Mouse (Mus musculus) G1E (cell line): Measurements from ENCODE around the gene Strbp. TPM values are rescaled to one million over a fixed set of nuclear protein-coding genes. Genes with fewer than 3 reads are reported as not detected.
"Not testable (repeated sequence)": the region's sequence is repeated elsewhere in the genome, so short reads cannot be mapped to it uniquely, and the experiment has no call there.

ENCODE experiments used
- ATAC-seq: 2 replicates; pipeline ENCODE4 v1.8.0; 2016; ENCODE audit warnings: mild to moderate bottlenecking; ENCODE audit not compliant: insufficient number of reproducible peaks, poor library complexity, low FRiP score, severe bottlenecking; ENCODE audit errors: extremely low read depth
- DNase-seq: peaks from one replicate; pipeline ENCODE4 v3.0.0; 2012; ENCODE audit warnings: low spot score
- H3K27me3 ChIP-seq: 2 replicates; pipeline ENCODE4 v1.6.1; 2012; ENCODE audit warnings: mild to moderate bottlenecking, low read length, inconsistent platforms; ENCODE audit not compliant: insufficient read depth
- H3K36me3 ChIP-seq: replicated peaks from 2 replicates; pipeline ENCODE3; 2012; ENCODE audit warnings: mild to moderate bottlenecking, inconsistent platforms
- H3K4me1 ChIP-seq: 2 replicates; pipeline ENCODE4 v1.6.1; 2012; ENCODE audit warnings: low read depth, low read length, inconsistent platforms, mixed read lengths; ENCODE audit not compliant: insufficient read depth
- H3K4me3 ChIP-seq: 2 replicates; pipeline ENCODE4 v1.5.1; 2012; ENCODE audit warnings: low read depth, mild to moderate bottlenecking, inconsistent platforms, low read length, moderate library complexity, mixed read lengths
- H3K9me3 ChIP-seq: replicated peaks from 2 replicates; pipeline ENCODE4 v1.6.1; 2012; ENCODE audit warnings: inconsistent platforms
- CTCF ChIP-seq: IDR thresholded peaks from 2 replicates; pipeline ENCODE4 v1.5.1; 2012; ENCODE audit warnings: low read depth, low read length, inconsistent platforms, mixed read lengths
- GATA1 ChIP-seq: IDR thresholded peaks from 2 replicates; pipeline ENCODE4 v1.6.1; 2012; ENCODE audit warnings: borderline replicate concordance, low read length, inconsistent platforms, mixed read lengths
- GATA2 ChIP-seq: IDR thresholded peaks from 2 replicates; pipeline ENCODE4 v1.6.1; 2012; ENCODE audit warnings: low read depth, low read length, inconsistent platforms, borderline replicate concordance
- POLR2AphosphoS5 ChIP-seq: IDR thresholded peaks from 2 replicates; pipeline ENCODE4 v1.6.1; 2012; ENCODE audit warnings: low read depth, low read length, inconsistent platforms; ENCODE audit not compliant: insufficient replicate concordance
- TAL1 ChIP-seq: conservative IDR thresholded peaks from 2 replicates; pipeline ENCODE4 v1.6.1; 2012; ENCODE audit warnings: low read depth, low read length, inconsistent platforms, mixed read lengths
- polyA plus RNA-seq: library from polyadenylated mRNA; stranded (reverse); fragments of >175 nt; gene quantifications from 2 replicates; pipeline ENCODE4 v1.2.3, GENCODE M21; 2012
- total RNA-seq, 2 experiments: library from RNA; stranded (forward) in 1 of 2; stranded (reverse) in 1 of 2; fragments of 200-1000 nt in 1 of 2; fragments of >200 nt in 1 of 2; fragmentation: Nextera tagmentation in 1 of 2; gene quantifications; 2 replicates each; pipeline ENCODE4 v1.2.3; 2014 to 2017

Strbp gene
- total and polyA plus RNA-seq, 3 experiments = 26.8 to 79.2 (median 52.9) TPM

GRCm38 (mm10) chr2:37516030-37516710, 187.5 kb downstream of the Strbp start, which contains the start of gene Gpr21:
Gene Gpr21, plus strand, starts transcription at chr2:37516332.
- no peak for ATAC-seq
- no peak for TF ChIP-seq GATA2
- H3K4me1 ChIP-seq = peaks cover 3% of the 10 kb centered on the region; the same call in 1 of the 2 replicates
- H3K36me3 ChIP-seq = peaks cover 45% of the 10 kb centered on the region
- H3K27me3 ChIP-seq = no peaks in the 10 kb centered on the region
- no peak for DNase-seq
- H3K9me3 ChIP-seq = no peaks in the 10 kb centered on the region
- no peak within 1 kb of the TSS for H3K4me3 ChIP-seq

GRCm38 (mm10) chr2:37511134-37511901, 192.3 kb downstream of the Strbp start:
- Histone ChIP-seq H3K36me3 (peaks cover 49% of the 10 kb centered on the region), H3K27me3 (no peaks in the 10 kb centered on the region), H3K4me1 (peaks cover 2% of the 10 kb centered on the region; the same call in 1 of the 2 replicates), H3K4me3 (no peak overlapping the region), H3K9me3 (no peaks in the 10 kb centered on the region)
- ATAC-seq = no peak
- DNase-seq = no peak
- TF ChIP-seq POLR2AphosphoS5 (no peak), GATA1 (no peak), CTCF (no peak), GATA2 (no peak), TAL1 (no peak)

DNA sequence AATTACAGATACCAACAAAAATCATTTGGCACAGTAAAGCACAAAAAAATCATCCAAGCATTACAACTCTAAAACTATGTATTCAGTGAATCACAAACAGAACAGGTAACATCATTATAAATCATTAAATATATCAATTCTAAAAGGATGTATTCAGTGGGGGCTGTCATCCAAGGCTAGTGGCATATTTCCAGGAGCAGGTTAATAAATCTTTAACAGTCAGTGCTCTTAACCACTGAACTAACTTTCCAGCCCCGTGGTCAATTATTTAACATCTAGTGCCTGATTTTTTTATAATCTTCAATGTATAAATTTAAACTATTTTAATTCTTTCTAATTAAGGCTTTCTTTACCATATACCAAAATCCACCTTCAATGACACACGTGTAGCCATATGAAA, 197.8 kb downstream of the Strbp start:
- H3K4me3 ChIP-seq, H3K4me1 ChIP-seq, H3K27me3 ChIP-seq, ATAC-seq, H3K9me3 ChIP-seq, DNase-seq: not testable (repeated sequence)
- peaks cover 52% of the 10 kb centered on the region for H3K36me3 ChIP-seq

- H3K4me1 ChIP-seq = no peaks in the 10 kb centered on the region
- TF ChIP-seq CTCF (no peak), TAL1 (no peak), GATA1 (no peak), GATA2 (no peak), POLR2AphosphoS5 (no peak)
- H3K9me3 ChIP-seq = no peaks in the 10 kb centered on the region
- no peak for DNase-seq
- H3K36me3 ChIP-seq = peaks cover 52% of the 10 kb centered on the region
- ATAC-seq = no peak
- no peak overlapping the region for H3K4me3 ChIP-seq
- H3K27me3 ChIP-seq = no peaks in the 10 kb centered on the region
These were observed 206.3 kb downstream of the Strbp start for GRCm38 (mm10) chr2:37497321-37497720.

GRCm38 (mm10) chr2:37488956-37489355, 214.7 kb downstream of the Strbp start:
- Histone ChIP-seq H3K9me3 (no peaks in the 10 kb centered on the region), H3K27me3 (no peaks in the 10 kb centered on the region), H3K4me1 (peaks cover 16% of the 10 kb centered on the region; the same call in 1 of the 2 replicates), H3K36me3 (peaks cover 56% of the 10 kb centered on the region), H3K4me3 (no peak overlapping the region)
- ATAC-seq (no peak), DNase-seq (no peak)
- TF ChIP-seq TAL1 (no peak), CTCF (no peak), GATA1 (no peak), GATA2 (no peak), POLR2AphosphoS5 (no peak)

GRCm38 (mm10) chr2:37486408-37486807, 217.3 kb downstream of the Strbp start:
- peaks cover 49% of the 10 kb centered on the region for H3K36me3 ChIP-seq
- peaks cover 30% of the 10 kb centered on the region for H3K4me1 ChIP-seq
- no peaks in the 10 kb centered on the region for H3K9me3 ChIP-seq
- H3K27me3 ChIP-seq = no peaks in the 10 kb centered on the region
- no peak overlapping the region for H3K4me3 ChIP-seq
- no peak for ATAC-seq
- no peak for TF ChIP-seq GATA2
- TF ChIP-seq CTCF = no peak
- TF ChIP-seq POLR2AphosphoS5 = no peak
- TF ChIP-seq TAL1 = no peak
- TF ChIP-seq GATA1 = no peak
- no peak for DNase-seq
